Mouse (Mus musculus): ENCODE measurements around the gene Npr3. TPM values are rescaled to one million over a fixed set of nuclear protein-coding genes. Genes with fewer than 3 reads are reported as not detected.
A peak's percentile ranks its signal among the peaks of the same experiment; 100 is the strongest.
"Not testable (repeated sequence)": the region's sequence is repeated elsewhere in the genome, so short reads cannot be mapped to it uniquely, and the experiment has no call there.

Gene Npr3
- polyA plus RNA-seq, 1 experiment from 2014 or later: 1.5 TPM

- no peaks in the 10 kb centered on the region for H3K36me3 ChIP-seq (replicated peaks)
- H3K4me2 ChIP-seq: no peak overlapping the region
- H3K27me3 ChIP-seq: no peaks in the 10 kb centered on the region
- no peak overlapping the region for H3K27ac ChIP-seq (replicated peaks)
- H3K9me3 ChIP-seq (replicated peaks): no peaks in the 10 kb centered on the region
- H3K4me1 ChIP-seq (replicated peaks): no peaks in the 10 kb centered on the region
- ATAC-seq (ENCODE audit: insufficient read depth): no peak
- no peak overlapping the region for H3K4me3 ChIP-seq (replicated peaks)
- 69% methylated on average over 6 of the region's 6 CpGs for WGBS (ENCODE audit: insufficient replicate concordance)
- H3K9ac ChIP-seq: no peak overlapping the region
Measured at GRCm38 (mm10) chr15:11844115-11844514, 63.0 kb downstream of the Npr3 start.

GRCm38 (mm10) chr15:11841828-11842227, 65.3 kb downstream of the Npr3 start:
- WGBS (ENCODE audit: insufficient replicate concordance): 58% methylated on average over 4 of the region's 4 CpGs

GRCm38 (mm10) chr15:11835913-11836312, 71.2 kb downstream of the Npr3 start:
- no peaks in the 10 kb centered on the region for H3K9me3 ChIP-seq (replicated peaks)
- no peak overlapping the region for H3K4me2 ChIP-seq
- WGBS (ENCODE audit: insufficient replicate concordance): 65% methylated on average over 1 of the region's 1 CpGs
- ATAC-seq (ENCODE audit: insufficient read depth): no peak
- H3K9ac ChIP-seq: no peak overlapping the region
- H3K4me1 ChIP-seq (replicated peaks): no peaks in the 10 kb centered on the region
- no peak overlapping the region for H3K4me3 ChIP-seq (replicated peaks)
- H3K36me3 ChIP-seq (replicated peaks): no peaks in the 10 kb centered on the region
- H3K27ac ChIP-seq (replicated peaks): no peak overlapping the region
- no peaks in the 10 kb centered on the region for H3K27me3 ChIP-seq

More at GRCm38 (mm10) chr15:11841828-11842227, 65.3 kb downstream of the Npr3 start:
- Histone ChIP-seq H3K27me3 (no peaks in the 10 kb centered on the region), H3K9me3 (replicated peaks) (no peaks in the 10 kb centered on the region), H3K4me1 (replicated peaks) (no peaks in the 10 kb centered on the region), H3K4me3 (replicated peaks) (no peak overlapping the region), H3K27ac (replicated peaks) (no peak overlapping the region), H3K36me3 (replicated peaks) (no peaks in the 10 kb centered on the region), H3K9ac (no peak overlapping the region), H3K4me2 (no peak overlapping the region)
- no peak for ATAC-seq (ENCODE audit: insufficient read depth)

GRCm38 (mm10) chr15:11822347-11822746, 84.7 kb downstream of the Npr3 start:
- not testable (repeated sequence) for H3K4me3 ChIP-seq (replicated peaks); H3K27ac ChIP-seq (replicated peaks); H3K4me1 ChIP-seq (replicated peaks); H3K36me3 ChIP-seq (replicated peaks); H3K4me2 ChIP-seq; ATAC-seq (ENCODE audit: insufficient read depth); H3K9ac ChIP-seq; H3K9me3 ChIP-seq (replicated peaks); H3K27me3 ChIP-seq
- 55% methylated on average over 6 of the region's 6 CpGs for WGBS (ENCODE audit: insufficient replicate concordance)

GRCm38 (mm10) chr15:11815551-11815950, 91.5 kb downstream of the Npr3 start:
- H3K9me3 ChIP-seq (replicated peaks): no peaks in the 10 kb centered on the region
- H3K4me1 ChIP-seq (replicated peaks): no peaks in the 10 kb centered on the region
- ATAC-seq (ENCODE audit: insufficient read depth): 0 out of 2 replicates have a peak, but pooled peaks have one; percentile 18
- H3K4me3 ChIP-seq (replicated peaks): no peak overlapping the region
- 29% methylated on average over 4 of the region's 4 CpGs for WGBS (ENCODE audit: insufficient replicate concordance)
- H3K27ac ChIP-seq (replicated peaks): 0 out of 2 replicates have a peak overlapping the region, but pooled peaks have one; percentile 29
- 0 out of 2 replicates have a peak overlapping the region, but pooled peaks have one; percentile 3 for H3K4me2 ChIP-seq
- no peaks in the 10 kb centered on the region for H3K36me3 ChIP-seq (replicated peaks)
- H3K9ac ChIP-seq: no peak overlapping the region
- no peaks in the 10 kb centered on the region for H3K27me3 ChIP-seq

GRCm38 (mm10) chr15:11803576-11803975, 103.5 kb downstream of the Npr3 start:
- Histone ChIP-seq H3K27me3 (no peaks in the 10 kb centered on the region), H3K4me3 (replicated peaks) (no peak overlapping the region), H3K4me2 (no peak overlapping the region), H3K9ac (no peak overlapping the region), H3K36me3 (replicated peaks) (no peaks in the 10 kb centered on the region), H3K4me1 (replicated peaks) (no peaks in the 10 kb centered on the region), H3K9me3 (replicated peaks) (no peaks in the 10 kb centered on the region), H3K27ac (replicated peaks) (no peak overlapping the region)
- WGBS (ENCODE audit: insufficient replicate concordance): 38% methylated on average over 4 of the region's 4 CpGs
- ATAC-seq (ENCODE audit: insufficient read depth): no peak

- Histone ChIP-seq H3K4me2 (no peak overlapping the region), H3K9me3 (replicated peaks) (no peaks in the 10 kb centered on the region), H3K27me3 (no peaks in the 10 kb centered on the region), H3K4me3 (replicated peaks) (no peak overlapping the region), H3K27ac (replicated peaks) (no peak overlapping the region), H3K9ac (no peak overlapping the region), H3K4me1 (replicated peaks) (no peaks in the 10 kb centered on the region), H3K36me3 (replicated peaks) (no peaks in the 10 kb centered on the region)
- 19% methylated on average over 13 of the region's 13 CpGs for WGBS (ENCODE audit: insufficient replicate concordance)
- ATAC-seq (ENCODE audit: insufficient read depth): no peak
Measured at GRCm38 (mm10) chr15:11801863-11802722, 105.0 kb downstream of the Npr3 start.

- Histone ChIP-seq H3K9me3 (replicated peaks) (no peaks in the 10 kb centered on the region), H3K27ac (replicated peaks) (no peak overlapping the region), H3K27me3 (no peaks in the 10 kb centered on the region), H3K4me1 (replicated peaks) (no peaks in the 10 kb centered on the region), H3K36me3 (replicated peaks) (no peaks in the 10 kb centered on the region), H3K4me3 (replicated peaks) (no peak overlapping the region), H3K4me2 (no peak overlapping the region), H3K9ac (no peak overlapping the region)
- no peak for ATAC-seq (ENCODE audit: insufficient read depth)
- 42% methylated on average over 2 of the region's 2 CpGs for WGBS (ENCODE audit: insufficient replicate concordance)
Measured at GRCm38 (mm10) chr15:11794632-11795031, 112.5 kb downstream of the Npr3 start.

Other genes with a start within 250 kb of the Npr3 start
- 193 and 243 TPM in 2 replicates for gene Sub1, start 89.7 kb upstream of the Npr3 start, polyA plus RNA-seq (2015; fragmentation: Nextera tagmentation; extraction: Ambion mirVana)
- gene Zfr, start 210.5 kb upstream of the Npr3 start, polyA plus RNA-seq (2015; fragmentation: Nextera tagmentation; extraction: Ambion mirVana): 36.9 and 37.5 TPM in 2 replicates